Mouse (Mus musculus): ENCODE data around the gene Eipr1.

DNA sequence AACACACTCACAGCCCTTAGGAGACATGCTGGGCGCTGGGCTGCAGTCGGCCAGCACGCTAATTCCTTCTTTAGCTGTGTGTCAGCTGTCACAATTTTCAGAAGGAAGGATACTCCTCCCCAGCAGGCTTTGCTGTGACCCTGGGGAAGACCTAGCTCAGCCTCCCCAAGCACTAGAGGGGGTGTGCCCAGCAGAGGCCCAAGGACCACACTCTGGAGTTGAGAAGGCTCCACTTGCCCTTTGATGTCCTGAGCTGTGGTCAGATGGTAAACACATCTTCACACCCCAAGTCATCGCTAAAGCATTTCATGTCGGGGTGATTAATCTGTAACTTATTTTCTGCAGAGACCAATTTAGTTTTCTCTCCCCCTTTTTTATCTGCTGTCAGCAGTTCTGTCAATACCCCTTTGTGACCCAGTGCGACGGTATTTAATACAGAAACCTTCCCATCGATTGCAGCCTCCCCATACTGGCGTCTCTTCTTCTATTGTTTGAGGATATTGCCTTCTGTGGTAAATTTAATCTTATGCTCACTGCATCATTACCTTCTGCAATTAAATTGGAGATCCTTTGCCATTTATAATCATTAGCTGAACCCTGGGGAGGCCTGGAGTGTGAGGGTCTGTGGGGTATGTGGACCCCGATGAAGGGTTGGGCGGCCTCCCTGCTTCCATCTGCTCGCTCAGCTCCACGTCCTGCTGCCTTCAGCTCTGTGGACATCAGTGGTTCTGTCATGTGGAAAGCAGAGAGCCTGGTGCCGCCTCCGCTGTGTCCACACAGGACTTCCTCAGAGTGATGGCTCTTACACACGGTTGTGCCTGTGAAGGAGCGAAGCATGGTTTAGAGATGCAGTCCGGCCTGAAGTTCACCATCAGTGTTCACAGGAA lies 97.4 kb downstream of the Eipr1 start:
- TF ChIP-seq CTCF (IDR thresholded peaks at IDR 0.05) (no peak), EP300 (IDR thresholded peaks at IDR 0.05) (no peak)

All from lung, postnatal 0 days (tissue).